Mouse (Mus musculus) CH12F3 (cell line): ENCODE data around the gene Dnmt3b.

Experiments
- in situ Hi-C: fragments of 300-500 bp; cut with MboI; formaldehyde crosslinking; loops from 2 replicates; pipeline ENCODE4 v1.14.3; 2020; ENCODE audit warnings: low sequenced_read_pairs

Gene Dnmt3b

DNA sequence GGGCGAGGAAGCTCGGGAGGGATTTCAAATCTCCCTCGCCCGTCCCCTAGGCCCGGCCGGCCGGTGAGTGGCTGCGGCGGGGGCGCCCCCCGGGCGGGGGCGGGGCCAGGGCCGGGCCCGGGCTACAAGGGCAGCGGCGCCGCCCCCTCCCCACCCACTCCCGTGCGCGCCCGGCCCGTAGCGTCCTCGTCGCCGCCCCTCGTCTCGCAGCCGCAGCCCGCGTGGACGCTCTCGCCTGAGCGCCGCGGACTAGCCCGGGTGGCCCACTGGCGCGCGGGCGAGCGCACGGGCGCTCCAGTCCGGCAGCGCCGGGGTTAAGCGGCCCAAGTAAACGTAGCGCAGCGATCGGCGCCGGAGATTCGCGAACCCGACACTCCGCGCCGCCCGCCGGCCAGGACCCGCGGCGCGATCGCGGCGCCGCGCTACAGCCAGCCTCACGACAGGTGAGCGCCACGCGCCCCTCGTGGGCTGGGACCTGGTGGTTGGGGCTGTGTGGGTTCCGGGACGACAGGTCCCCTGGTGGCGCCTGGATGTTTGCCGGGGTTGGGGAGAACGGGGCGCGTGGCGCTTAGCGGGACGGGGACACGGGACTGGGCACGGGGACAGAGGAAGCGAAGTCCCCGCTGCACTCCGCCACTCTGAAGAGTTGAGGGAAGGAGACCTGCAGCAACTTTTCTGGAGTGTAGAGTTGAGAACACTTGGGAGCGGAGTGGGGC is at the start of gene Dnmt3b:
Gene Dnmt3b (plus strand): TSS at position 153 of the 716 bp plus-strand sequence.
- in situ Hi-C loops = no loop called here

DNA sequence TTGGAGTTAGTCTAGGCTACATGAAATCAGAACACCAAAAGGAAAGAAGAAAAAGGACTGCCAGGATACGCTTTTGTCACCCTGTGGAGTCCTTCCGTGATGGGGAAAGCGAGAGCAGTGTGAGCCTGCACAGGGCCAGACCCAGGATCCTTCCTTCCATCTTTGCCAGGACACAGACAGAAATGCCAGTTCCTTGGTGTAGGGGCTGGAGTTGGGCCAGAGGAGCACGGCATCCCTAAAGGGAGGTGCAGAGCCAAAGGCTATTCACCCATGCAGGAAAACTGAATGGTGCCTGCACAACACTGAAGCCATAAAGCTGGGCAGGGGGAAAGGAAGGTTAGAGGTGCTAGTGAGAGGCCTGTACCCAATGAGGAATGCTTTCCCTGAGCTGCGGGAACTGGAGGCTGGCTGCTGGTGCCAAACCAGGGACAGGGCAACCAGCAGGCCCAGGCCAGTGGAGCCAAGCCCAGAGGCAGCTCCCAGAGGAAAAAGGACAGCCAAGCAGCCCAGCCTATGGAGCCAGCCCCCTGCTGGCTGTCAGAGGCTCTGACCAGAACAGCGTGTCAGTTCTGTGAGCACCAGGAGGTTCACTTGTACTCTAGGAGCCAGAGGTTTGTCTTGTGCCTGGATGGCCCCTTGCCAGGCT is 49.1 kb upstream of the Dnmt3b start:
- in situ Hi-C loops = no loop called here

DNA sequence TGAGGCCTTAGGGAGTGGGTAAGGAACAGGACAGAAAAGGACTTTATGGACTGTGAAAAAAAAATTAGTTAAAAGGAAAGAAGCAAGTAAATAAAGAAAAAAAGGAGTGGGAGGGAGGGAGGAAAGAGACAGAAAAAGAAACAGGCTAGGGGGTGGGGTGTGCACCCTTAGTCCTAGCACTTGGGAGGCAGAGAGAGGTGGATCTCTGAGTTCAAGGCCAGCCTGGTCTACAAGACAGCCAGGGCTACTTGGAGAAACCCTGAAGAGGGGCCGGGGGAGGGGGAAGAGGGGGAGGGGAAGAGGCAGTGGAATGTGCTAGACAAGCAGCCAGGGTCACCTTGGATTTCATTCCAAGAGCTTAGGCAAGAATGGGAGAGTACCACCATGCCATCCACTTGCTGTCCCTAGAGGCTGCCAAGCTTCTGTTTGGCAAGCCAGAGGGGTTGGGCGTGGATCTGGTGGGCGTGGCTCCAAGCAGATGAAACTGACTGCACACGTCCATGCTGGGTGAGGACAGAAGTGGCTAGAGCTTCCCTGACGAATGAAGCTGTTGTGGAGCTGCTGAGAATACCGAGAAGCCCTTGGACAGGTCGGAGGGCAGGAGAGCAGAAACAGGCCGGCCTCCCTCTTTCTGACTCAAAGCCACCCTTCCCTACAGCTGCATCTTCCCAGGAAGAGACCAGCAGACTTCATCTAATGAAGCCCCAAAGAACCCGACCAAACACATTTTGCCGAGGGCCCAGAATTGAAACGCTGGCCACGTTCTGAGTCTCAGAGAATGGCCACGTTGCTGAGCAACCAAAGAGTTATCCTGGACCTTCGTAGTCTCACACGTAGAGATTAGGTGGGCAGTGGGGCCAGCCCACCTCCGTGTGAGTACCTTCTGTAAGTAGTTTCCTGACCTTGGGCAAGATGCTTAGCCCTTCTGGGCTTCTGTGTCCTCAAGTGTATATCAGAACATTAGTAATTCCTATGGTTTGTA is 48.3 kb upstream of the Dnmt3b start:
- in situ Hi-C loops = no loop called here

DNA sequence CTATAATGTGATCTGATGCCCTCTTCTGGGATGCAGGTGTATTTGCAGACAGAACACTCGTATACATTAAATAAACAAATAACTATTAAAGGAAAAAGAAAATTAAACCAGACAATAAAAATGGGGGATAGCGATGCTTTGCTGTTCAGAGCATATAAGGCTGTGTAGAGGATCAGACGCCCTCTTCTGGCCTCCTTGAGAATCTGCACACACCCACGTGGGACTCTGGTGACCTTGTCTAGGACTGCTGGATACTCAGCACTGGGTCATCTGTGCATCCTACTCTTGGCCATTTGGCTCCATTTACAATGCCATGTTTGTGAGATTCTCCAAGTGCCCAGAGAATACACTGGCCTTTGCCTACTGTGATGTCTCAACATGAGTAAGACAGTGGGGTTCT is 45.5 kb upstream of the Dnmt3b start:
- in situ Hi-C loops = no loop called here

DNA sequence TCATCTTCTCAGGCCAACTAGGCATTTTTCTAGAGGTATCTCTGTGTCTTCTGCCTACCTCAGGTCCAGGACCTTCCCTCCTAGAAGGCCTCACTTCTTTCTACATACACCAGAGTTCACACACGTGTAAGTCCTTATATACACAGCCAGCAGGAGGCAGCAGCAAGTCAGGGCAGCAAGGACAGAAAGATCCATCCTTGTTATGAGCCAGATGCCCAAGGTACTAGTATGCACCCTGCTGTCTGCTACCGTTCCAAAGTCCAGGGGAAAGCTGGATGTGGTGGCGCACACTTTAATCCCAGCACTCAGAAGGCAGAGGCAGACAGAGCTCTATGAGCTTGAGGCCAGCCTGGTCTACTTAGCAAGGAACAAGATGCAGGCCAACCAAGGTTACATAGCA is 42.8 kb upstream of the Dnmt3b start:
- in situ Hi-C loops = no loop called here

DNA sequence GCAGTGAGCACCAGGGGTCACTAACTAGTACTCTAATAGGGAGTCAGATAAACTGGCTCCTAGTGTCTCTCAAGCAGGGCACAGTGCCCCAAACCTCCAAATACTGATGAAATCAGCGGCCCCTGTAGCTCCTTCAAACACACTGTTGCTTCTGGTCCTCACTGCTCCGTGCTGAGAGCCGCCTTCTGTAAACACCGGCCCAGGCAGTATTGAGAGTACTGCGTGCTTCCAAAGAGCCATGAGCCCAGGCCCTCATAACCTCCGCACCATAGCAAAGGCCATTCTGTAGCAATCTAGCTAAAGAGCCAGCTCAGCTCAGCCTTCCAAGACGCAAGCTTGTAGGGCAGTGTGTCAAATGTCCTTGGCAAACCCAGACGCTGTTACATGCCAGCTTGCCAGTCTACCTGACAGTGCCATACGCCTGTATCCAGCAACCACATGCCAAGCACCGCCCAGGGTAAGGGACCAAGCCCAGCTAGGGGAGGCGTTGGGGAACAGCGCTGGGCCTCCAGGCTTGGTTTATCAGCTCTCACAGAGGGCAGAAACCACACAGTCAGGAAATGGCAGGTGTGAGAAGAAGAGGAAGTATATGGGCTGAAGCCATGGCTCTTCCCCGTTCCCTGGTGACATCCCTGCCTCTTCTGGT is 41.3 kb upstream of the Dnmt3b start:
- in situ Hi-C loops = no loop called here

DNA sequence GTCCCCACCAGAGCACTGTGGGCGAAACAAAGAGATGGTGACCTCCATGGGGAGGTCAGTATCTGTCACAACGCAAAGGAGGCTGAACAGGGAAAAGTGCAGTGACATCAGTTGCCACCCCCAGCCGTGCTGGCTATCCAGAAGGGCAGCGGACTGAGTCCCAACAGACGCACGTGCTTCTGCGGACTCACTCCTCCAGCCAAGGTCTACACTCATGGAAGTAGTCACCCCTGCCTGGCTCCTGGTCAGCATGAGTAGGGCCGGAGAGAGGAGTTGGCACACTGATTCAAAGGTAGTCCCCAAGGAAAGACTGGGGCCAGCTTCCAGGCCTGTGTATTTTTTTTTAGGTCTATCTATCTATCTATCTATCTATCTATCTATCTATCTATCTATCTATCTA is 40.2 kb upstream of the Dnmt3b start:
- in situ Hi-C loops = no loop called here

DNA sequence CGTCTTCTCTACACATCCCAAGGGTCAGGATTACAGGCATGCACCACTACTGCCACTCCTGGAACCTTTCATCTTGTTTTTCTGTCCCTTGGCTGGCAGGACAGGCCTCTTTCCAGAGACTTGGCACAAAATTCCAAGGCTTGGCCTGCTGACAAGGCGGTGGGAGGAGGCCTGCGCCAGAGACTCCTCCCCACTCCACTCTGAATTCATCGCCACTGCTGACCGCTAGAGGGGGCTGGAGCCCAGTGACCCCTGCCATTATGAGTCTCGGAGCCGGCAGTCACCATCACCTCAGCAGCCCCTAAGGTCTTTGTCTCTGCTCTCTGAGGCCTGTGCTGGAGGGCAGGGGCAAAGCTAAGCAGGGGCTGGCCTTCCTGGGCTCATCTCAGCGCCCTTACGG is 39.7 kb upstream of the Dnmt3b start:
- in situ Hi-C loops = no loop called here

DNA sequence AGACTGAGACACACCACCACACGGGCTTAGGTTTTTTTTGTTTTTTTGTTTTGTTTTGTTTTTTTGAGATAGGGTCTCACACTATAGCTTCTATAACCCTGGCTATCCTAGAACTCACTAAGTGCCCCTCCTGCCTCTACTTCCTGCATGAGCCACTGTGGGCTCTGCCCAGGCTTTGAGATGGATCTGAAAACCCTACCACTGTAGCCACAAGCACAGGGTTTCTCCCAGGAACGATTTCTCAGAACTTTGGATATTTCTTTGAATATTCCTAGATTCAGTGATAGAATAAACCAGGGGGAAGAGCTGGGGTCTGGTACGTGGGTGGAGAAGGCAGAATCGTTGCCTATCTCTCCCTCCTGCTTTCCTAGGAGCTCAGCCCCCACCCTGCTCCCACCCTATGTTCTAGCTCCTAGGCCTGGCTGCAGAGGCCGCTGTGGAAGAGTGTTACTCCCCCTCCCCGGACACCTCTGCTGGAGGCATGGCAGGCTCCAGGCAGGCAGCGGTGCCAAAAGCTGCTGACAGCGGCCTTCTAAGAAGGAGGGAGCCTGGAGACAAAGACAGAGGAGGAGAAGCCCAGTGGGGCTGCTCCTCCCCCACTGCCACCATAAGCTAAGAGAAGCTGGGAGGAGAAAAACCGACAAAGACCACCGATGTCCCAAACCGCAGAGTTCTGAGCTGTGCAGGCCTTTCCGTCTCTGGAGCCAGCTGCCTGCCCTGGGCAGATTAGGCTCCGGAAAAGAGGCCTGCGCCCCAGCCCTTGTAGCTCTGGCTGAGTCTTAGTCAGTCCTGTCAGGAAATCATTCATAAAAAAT is 38.6 kb upstream of the Dnmt3b start:
- in situ Hi-C loops = no loop called here

DNA sequence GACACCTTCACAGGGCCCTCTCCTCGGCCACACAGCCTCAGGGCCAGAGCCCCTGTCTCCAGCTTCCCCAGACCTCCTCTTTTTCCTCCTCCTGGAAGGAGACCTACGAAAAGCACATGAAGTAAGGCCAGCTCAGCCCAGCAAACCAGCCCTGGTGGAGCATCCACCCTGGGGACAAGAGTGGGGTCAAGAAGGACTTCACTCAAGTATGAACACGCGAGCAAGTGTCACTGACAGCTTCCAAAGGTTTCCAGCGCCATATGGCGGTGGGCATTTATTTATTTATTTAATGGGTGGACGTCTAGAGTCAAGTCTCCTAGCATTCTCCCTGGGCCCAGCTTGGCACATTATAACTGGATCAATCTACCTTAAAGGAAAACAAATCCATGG is 38.0 kb upstream of the Dnmt3b start:
- in situ Hi-C loops = no loop called here

DNA sequence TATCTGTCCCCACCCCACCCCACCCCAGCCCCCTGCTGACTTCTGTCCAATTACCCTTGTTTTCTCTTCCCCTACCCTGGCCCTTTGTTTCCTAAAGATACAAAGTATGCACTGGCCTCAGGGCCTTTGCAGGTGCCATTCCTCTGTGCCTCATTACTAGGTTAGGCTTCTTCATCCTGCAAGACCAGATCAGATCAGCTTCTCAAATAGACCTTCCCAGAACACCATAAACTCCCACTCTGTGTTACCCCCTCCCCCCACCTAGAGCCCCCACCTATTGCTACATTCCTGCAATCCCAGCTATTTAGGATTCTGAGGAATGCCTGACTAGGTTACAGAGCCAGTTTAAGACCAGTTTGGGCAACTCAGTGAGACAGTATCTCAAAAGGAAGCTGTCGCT is 37.5 kb upstream of the Dnmt3b start:
- in situ Hi-C loops = no loop called here

DNA sequence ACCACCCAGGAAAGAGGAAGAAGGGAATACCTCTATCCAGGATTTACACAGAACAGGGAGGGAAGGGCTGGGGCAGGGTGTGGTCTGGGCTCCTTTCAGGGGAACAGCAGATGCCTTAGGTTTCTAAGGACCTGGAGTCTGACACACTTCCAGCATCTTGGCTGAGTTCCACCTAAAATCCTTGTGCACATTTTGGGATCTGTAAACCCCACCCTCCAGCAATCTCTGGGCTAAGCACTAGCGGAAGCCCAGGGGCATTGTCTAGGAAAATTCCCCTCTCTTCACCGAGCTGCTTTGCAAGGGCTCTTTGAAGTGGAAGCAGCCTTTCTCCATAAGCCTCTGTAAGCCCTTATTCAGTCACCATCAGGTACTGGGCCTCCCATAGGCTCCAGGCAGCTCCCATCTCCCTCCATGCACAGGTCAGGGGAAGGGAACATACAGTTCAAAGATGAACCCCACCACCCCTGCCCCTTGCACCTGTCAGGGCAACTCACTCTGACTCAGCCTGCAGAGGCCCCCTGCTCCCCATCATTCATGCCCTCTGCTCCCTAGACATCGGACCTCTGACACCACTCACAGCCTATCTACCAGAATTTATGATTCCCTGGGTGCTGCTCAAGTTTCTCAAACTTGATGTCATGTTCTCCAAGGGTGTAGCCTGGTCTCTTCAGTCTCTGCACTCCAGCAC is 36.5 kb upstream of the Dnmt3b start:
- in situ Hi-C loops = no loop called here

DNA sequence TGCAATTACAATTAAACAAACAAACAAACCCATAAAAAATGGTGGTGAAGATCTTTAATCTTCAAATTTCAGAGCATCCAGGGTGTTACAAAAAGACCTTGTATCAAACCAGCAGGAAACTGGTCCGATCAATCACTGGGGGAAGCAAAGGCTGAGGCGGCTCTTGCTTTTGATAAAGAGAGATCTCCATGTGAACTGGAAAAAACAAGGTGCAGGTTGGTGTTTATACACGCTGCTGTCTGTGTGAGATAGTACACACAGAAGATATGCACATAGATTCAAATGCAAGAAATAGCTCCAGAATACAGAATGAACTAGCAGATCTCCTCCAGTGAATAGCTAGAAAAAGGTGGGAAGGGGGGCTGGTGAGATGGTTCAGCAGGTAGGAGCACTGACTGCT is 32.4 kb upstream of the Dnmt3b start:
- in situ Hi-C loops = no loop called here

DNA sequence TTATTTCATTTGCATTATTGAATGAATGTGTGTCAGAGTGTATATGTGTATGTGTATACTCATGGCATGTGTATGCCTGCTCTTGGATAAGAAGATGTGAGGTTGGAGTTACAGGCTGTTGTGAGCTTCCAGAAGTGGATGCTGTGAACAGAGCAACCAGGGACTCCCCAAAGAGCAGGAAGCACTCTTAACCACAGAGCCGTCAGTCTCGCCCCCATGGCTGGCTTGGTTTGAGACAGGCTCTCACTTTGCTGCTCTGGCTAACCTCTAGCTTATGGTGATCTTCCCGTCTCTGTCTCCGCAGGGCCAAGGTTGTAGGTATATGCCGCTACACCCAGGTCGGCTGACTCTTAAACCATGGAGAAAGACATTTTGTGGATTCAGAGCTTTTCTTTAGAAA is 30.8 kb upstream of the Dnmt3b start:
- in situ Hi-C loops = no loop called here

DNA sequence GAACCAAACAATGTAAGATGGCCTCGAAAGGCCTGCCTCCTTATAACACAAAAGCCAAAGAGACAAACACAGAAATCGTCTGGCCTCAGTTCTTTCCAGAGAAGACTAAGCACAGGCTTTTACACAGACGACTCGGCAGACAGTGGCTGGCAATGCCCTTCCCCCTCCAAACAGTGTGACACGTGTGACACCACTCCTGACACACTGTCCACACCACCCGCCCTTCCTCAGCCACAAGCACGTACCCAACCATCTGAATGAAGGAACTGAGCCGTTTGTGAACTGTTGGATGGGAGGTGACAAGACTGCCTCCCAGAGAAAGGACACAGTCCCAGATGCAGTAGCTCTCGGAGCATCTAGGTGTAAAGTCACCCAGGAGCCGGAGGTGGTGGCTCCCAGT is 30.4 kb upstream of the Dnmt3b start:
- in situ Hi-C loops = no loop called here

DNA sequence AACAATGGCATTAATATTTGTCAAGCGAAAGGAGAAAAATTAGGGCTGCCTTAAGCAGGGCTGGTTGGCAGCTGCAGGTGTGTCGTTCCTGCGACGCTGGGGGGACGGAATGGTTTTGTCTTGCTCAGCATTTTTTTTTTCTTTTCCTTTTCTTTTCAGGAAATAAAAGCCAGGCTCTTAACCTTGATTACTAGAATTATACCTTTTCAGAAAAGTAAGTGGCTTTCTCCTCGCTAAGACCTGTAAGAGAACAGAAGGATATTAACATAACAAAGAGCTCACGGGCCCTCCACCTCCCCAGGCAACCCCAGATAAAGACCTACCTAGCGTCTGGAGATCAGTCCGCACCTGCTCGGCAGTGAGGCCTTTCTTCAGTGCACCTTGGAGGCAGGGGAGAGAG is 26.8 kb upstream of the Dnmt3b start:
- in situ Hi-C loops = no loop called here

DNA sequence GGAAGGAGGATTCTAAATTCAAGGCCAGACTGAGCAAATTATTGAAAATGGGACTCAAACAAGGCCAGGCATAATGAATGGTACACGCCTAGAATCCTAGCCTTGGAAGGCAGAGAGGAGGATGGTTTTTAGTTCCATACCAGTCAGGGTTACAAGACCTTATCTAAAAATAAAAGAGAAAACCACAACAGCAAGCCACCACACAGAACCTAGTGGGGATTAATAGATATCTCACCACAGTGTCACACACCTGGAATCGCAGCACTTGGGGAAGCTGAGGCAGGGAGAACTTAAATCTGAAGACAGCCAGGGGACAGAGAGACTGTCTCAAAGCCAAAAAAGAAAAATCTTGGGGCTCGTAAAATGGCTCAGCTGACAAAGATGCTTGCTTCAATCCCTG is 18.3 kb upstream of the Dnmt3b start:
- in situ Hi-C loops = no loop called here

DNA sequence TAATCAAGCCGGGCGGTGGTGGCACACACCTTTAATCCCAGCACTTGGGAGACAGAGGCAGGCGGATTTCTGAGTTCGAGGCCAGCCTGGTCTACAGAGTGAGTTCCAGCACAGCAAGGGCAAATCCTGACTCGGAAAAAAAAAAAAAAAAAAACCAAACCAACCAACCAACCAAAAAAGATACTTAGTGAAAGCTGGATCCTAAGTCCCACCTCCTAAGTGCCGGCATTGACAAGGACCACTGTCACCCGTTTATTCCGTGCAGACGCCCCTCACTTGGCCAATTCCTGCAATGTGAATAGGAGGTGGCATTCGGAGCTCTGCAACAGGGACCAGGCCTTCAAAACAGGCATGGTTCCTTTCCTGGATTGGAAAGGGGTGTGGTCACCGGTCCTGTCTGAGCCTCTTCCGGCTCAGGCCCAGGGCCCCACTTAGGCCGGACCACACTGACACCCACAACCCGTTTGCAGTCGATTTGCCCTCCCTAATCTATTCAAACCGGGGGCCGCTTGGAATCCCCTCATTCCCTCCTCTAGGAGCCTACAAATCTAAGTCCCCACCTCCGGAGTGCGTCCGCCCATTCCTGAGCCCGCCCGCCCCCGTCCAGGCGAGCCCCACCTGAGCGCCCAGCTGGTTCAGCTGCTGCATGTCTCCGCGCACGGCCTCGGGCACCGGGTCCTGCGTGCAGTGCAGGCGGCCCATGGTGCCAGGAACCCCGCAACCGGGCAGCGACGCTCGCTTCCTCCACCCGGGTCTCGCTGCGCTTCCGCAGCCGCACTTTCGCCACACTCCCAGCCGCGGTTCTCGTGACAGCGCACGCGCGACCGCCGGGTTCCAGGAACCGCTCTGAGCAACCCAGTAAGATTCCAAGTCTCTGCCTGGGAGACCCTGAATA is 17.0 kb upstream of the Dnmt3b start, which contains the start of gene Commd7:
Gene Commd7 (minus strand): TSS at position 806 of the 895 bp plus-strand sequence.
- in situ Hi-C loops = no loop called here

DNA sequence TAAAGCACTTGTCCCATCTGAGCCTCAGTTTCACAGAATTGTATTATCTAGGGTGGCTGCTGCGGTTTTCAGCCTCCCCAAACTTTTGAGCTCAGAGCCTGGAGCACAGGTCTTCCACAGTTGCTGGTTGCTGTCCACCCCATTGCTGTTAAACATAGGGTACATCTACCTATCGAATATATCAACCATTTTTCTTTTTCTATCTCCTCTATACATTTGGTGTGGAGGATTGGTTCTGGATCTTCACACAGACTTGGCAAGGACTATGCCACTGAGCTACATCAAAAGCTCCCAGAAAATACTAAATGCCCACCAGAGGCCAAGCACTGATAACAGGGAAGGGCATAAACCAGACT is 16.4 kb upstream of the Dnmt3b start:
- in situ Hi-C loops = no loop called here
